Mouse (Mus musculus) mesoderm, embryonic 11.5 days (tissue): ENCODE results near the gene Epn2.

ENCODE experiments used
- DNase-seq: peaks from one replicate; pipeline ENCODE4 v3.0.0-alpha.2; 2012; ENCODE audit warnings: low read depth, low spot score

Gene Epn2

GRCm38 (mm10) chr11:61490944-61491520 lies 88.5 kb downstream of the Epn2 start:
- no peak for DNase-seq

GRCm38 (mm10) chr11:61489874-61490273 lies 89.6 kb downstream of the Epn2 start:
- no peak for DNase-seq

GRCm38 (mm10) chr11:61489085-61489484 lies 90.4 kb downstream of the Epn2 start:
- no peak for DNase-seq

- DNase-seq: no peak
Measured at GRCm38 (mm10) chr11:61487936-61488335, 91.6 kb downstream of the Epn2 start.

GRCm38 (mm10) chr11:61487401-61487800 lies 92.1 kb downstream of the Epn2 start:
- DNase-seq: no peak

GRCm38 (mm10) chr11:61486458-61487219 lies 92.8 kb downstream of the Epn2 start:
- DNase-seq: no peak

- DNase-seq: no peak
Measured at GRCm38 (mm10) chr11:61485541-61486457, 93.7 kb downstream of the Epn2 start.

GRCm38 (mm10) chr11:61484613-61485540 lies 94.6 kb downstream of the Epn2 start, which contains the start of gene Mfap4:
Gene Mfap4 (plus strand): TSS chr11:61485431.
- peak; percentile 89 for DNase-seq

GRCm38 (mm10) chr11:61484256-61484612 lies 95.3 kb downstream of the Epn2 start:
- no peak for DNase-seq

GRCm38 (mm10) chr11:61483226-61483845 lies 96.2 kb downstream of the Epn2 start:
- no peak for DNase-seq

GRCm38 (mm10) chr11:61481239-61482090 lies 98.0 kb downstream of the Epn2 start:
- no peak for DNase-seq

- DNase-seq: no peak
Measured at GRCm38 (mm10) chr11:61478788-61479187, 100.7 kb downstream of the Epn2 start.

- no peak for DNase-seq
Measured at GRCm38 (mm10) chr11:61477566-61478508, 101.7 kb downstream of the Epn2 start.

- DNase-seq: no peak
Measured at GRCm38 (mm10) chr11:61476786-61477382, 102.6 kb downstream of the Epn2 start.

- DNase-seq: no peak
Measured at GRCm38 (mm10) chr11:61473630-61474029, 105.9 kb downstream of the Epn2 start.

- DNase-seq: no peak
Measured at GRCm38 (mm10) chr11:61470880-61471279, 108.6 kb downstream of the Epn2 start.

GRCm38 (mm10) chr11:61469317-61469917 lies 110.1 kb downstream of the Epn2 start:
- no peak for DNase-seq

- no peak for DNase-seq
Measured at GRCm38 (mm10) chr11:61468534-61468933, 111.0 kb downstream of the Epn2 start.
